Mouse (Mus musculus) limb, embryonic 14.5 days (tissue): ENCODE results near the gene Psg27. TPM values are rescaled to one million over a fixed set of nuclear protein-coding genes. Genes with fewer than 3 reads are reported as not detected.
"Not testable (repeated sequence)": the region's sequence is repeated elsewhere in the genome, so short reads cannot be mapped to it uniquely, and the experiment has no call there.

Experiments used
- ATAC-seq: fragments of 200-750 bp; cut with Nextera tagmentation; 2 replicates; pipeline ENCODE4 v1.8.0; 2017; ENCODE audit warnings: low read depth, moderate number of reproducible peaks, moderate TSS enrichment; ENCODE audit not compliant: low FRiP score
- DNase-seq: peaks from one replicate; pipeline ENCODE4 v3.0.0-alpha.2; 2015; ENCODE audit warnings: low spot score
- H3K27ac ChIP-seq: fragments of 300-500 bp; sonication (generic); replicated peaks from 2 replicates; pipeline ENCODE4 v1.5.1; 2014; ENCODE audit warnings: low read depth, mild to moderate bottlenecking, low read length, moderate library complexity, mixed read lengths
- H3K27me3 ChIP-seq: fragments of 300-500 bp; sonication (generic); 2 replicates; pipeline ENCODE4 v1.6.1; 2014; ENCODE audit warnings: low read length, mixed read lengths; ENCODE audit not compliant: control insufficient read depth, insufficient read depth
- H3K36me3 ChIP-seq: fragments of 300-500 bp; sonication (generic); 2 replicates; pipeline ENCODE4 v1.6.1; 2014; ENCODE audit warnings: mild to moderate bottlenecking, low read length, moderate library complexity, mixed read lengths; ENCODE audit not compliant: control insufficient read depth, insufficient read depth
- H3K4me1 ChIP-seq: fragments of 300-500 bp; sonication (generic); 2 replicates; pipeline ENCODE4 v1.6.1; 2014; ENCODE audit warnings: antibody characterized with exemption, low read length, mixed read lengths; ENCODE audit not compliant: control insufficient read depth, insufficient read depth
- H3K4me2 ChIP-seq: fragments of 300-500 bp; sonication (generic); replicated peaks from 2 replicates; pipeline ENCODE4 v1.6.1; 2014; ENCODE audit warnings: low read depth, mild to moderate bottlenecking, low read length, moderate library complexity; ENCODE audit not compliant: severe bottlenecking
- H3K4me3 ChIP-seq: fragments of 300-500 bp; sonication (generic); replicated peaks from 2 replicates; pipeline ENCODE4 v1.5.1; 2014; ENCODE audit warnings: low read length
- H3K9ac ChIP-seq: fragments of 300-500 bp; sonication (generic); 2 replicates; pipeline ENCODE4 v1.6.1; 2014; ENCODE audit warnings: mild to moderate bottlenecking, low read depth, low read length, moderate library complexity; ENCODE audit not compliant: severe bottlenecking
- H3K9me3 ChIP-seq: fragments of 300-500 bp; sonication (generic); 2 replicates; pipeline ENCODE4 v1.6.1; 2016; ENCODE audit warnings: low read length; ENCODE audit not compliant: control insufficient read depth
- POLR2A ChIP-seq: fragments of 200-500 bp; IDR thresholded peaks from 2 replicates; pipeline ENCODE4 v1.8.0; 2012; ENCODE audit warnings: inconsistent platforms, mild to moderate bottlenecking, moderate library complexity, borderline replicate concordance; ENCODE audit not compliant: insufficient read depth, insufficient read length; ENCODE audit errors: extremely low read depth
- WGBS: fragments of 180-500 bp; shearing (Covaris S2); extraction: QIAGEN DNeasy Blood & Tissue Kit; methylation state at CpG from one replicate; pipeline ENCODE4 v1.1.7; 2014; 5-methylcytosine and 5-hydroxymethylcytosine counted together
- polyA plus RNA-seq, 2 experiments: library from polyadenylated mRNA; depleted of rRNA in 1 of 2; stranded (reverse) in 1 of 2; unstranded in 1 of 2; fragments of >200 nt; fragmentation: Nextera tagmentation in 1 of 2; extraction: Ambion mirVana in 1 of 2; gene quantifications; 2 replicates each; pipeline versions ENCODE4 v1.2.1 to v1.2.3; 2012 to 2014

Gene Psg27
- polyA plus RNA-seq, 2 experiments, result 0.25 TPM; not detected in 1

DNA sequence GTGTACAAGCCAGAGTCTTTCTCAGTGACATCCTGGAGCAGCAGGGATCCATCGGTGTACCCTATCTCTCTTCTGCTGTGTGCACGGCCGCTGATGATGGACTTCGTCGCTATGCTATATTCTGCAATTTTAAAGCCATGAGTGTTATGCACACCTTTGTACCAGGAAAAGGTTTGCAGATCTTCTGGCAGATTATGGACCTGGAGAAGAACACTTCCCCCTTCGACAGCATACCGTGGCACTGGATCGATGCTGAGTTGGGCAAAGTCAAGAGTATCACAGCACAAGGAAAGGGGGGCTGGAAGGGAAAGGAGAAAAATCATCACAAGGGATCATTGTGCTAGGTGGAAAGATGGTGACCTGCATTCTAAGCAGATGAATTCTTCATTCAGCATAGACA, 42.4 kb downstream of the Psg27 start:
- DNase-seq, result no peak
- Histone ChIP-seq H3K27me3 (no peaks in the 10 kb centered on the region), H3K9me3 (no peaks in the 10 kb centered on the region), H3K4me3 (no peak overlapping the region), H3K9ac (no peak overlapping the region), H3K36me3 (no peaks in the 10 kb centered on the region), H3K4me2 (no peak overlapping the region), H3K4me1 (no peaks in the 10 kb centered on the region), H3K27ac (no peak overlapping the region)
- ATAC-seq, result no peak
- no peak for TF ChIP-seq POLR2A
- WGBS, result 95% methylated on average over 8 of the region's 8 CpGs

DNA sequence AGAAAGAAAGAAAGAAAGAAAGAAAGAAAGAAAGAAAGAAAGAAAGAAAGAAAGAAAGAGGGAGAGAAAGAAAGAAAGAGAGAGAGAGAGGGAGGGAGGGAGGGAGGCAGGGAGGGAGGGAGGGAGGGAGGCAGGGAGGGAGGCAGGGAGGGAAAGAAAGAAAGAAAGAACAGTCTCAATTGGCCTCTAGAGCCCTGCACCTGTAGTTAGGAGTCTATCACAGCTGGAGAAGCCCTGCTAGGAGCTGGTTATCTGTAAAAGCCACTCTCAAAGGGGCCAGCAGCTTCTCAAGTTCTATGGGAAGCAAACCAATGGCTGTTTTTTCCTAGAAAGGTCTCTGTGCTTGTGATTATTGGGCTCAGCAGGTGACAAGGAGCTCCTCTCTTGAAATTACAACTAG, 54.3 kb downstream of the Psg27 start:
- not testable (repeated sequence) for H3K9ac ChIP-seq, DNase-seq, H3K4me1 ChIP-seq, ATAC-seq, H3K9me3 ChIP-seq, H3K27ac ChIP-seq, H3K27me3 ChIP-seq, H3K36me3 ChIP-seq, H3K4me3 ChIP-seq, H3K4me2 ChIP-seq

DNA sequence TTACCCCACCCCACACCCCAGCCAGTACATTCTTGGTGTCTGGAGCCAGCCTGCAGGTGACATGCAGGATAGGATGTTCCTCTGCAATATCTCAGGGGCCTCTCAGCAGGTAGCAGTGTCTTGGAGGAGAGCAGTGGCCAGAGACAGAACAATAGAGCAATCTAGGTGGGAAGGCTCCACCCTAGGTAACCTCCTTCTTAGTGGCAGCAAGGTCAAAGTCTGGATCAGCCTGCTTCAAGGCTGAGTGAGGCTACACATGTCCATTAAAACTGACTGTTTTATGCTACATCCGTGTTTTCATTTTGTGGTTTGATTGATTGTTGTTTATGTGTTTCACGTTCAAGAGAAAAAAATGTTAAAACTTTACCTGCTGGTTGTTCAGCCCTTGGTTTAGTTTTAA, 54.7 kb downstream of the Psg27 start:
- not testable (repeated sequence) for H3K36me3 ChIP-seq, H3K4me1 ChIP-seq, H3K4me2 ChIP-seq, H3K27me3 ChIP-seq, H3K4me3 ChIP-seq, H3K9ac ChIP-seq, H3K27ac ChIP-seq, H3K9me3 ChIP-seq, ATAC-seq, DNase-seq
- 66% methylated on average over 2 of the region's 2 CpGs for WGBS

DNA sequence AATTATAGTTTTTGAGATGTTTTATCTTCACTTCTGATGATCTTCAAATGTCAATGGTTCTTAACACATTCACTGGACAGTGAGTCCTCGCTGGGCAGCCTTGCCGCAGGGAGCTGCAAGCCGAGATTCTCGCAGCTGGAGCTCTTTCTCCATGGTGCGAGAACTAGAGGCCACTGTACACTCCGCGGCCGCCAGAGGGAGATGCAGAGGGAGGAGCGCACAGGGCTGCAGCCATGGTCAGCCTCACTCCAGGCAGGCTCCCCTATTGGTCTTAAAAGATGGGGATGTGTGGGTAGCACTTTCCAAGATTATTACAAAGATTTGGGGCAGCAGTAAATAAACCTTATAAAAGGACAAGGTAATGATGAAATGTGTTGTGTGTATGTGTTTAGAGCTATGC, 55.6 kb downstream of the Psg27 start:
- Histone ChIP-seq H3K4me2 (no peak overlapping the region), H3K4me1 (no peaks in the 10 kb centered on the region), H3K27ac (no peak overlapping the region), H3K36me3 (no peaks in the 10 kb centered on the region), H3K9me3 (no peaks in the 10 kb centered on the region), H3K9ac (no peak overlapping the region), H3K27me3 (no peaks in the 10 kb centered on the region), H3K4me3 (no peak overlapping the region)
- 28% methylated on average over 9 of the region's 9 CpGs for WGBS
- TF ChIP-seq POLR2A, result no peak
- DNase-seq (no peak), ATAC-seq (no peak)

Other genes starting within 250 kb of the Psg27 start
- 0.45 and 0.54 TPM in 2 replicates for gene Psg18, start 212.3 kb downstream of the Psg27 start, polyA plus RNA-seq (2012; rRNA removed)
- not detected in 2 replicates for gene Psg18, start 212.3 kb downstream of the Psg27 start, polyA plus RNA-seq (2014; fragmentation: Nextera tagmentation; extraction: Ambion mirVana)
- gene Psg28, start 135.3 kb downstream of the Psg27 start, polyA plus RNA-seq (2012; rRNA removed), result 0.03 and 0.19 TPM in 2 replicates
- not detected in 2 replicates for gene Psg28, start 135.3 kb downstream of the Psg27 start, polyA plus RNA-seq (2014; fragmentation: Nextera tagmentation; extraction: Ambion mirVana)
- gene Psg26, start 83.1 kb downstream of the Psg27 start, polyA plus RNA-seq (2012; rRNA removed), result 0.03 TPM in 1 of 2 replicates, not detected in the other
- gene Psg26, start 83.1 kb downstream of the Psg27 start, polyA plus RNA-seq (2014; fragmentation: Nextera tagmentation; extraction: Ambion mirVana), result not detected in 2 replicates
- 0.09 TPM in 1 of 2 replicates, not detected in the other for gene Psg25, start 35.0 kb downstream of the Psg27 start, polyA plus RNA-seq (2012; rRNA removed)
- gene Psg25, start 35.0 kb downstream of the Psg27 start, polyA plus RNA-seq (2014; fragmentation: Nextera tagmentation; extraction: Ambion mirVana), result not detected in 2 replicates
- gene Psg23, start 49.2 kb upstream of the Psg27 start, polyA plus RNA-seq (2012; rRNA removed), result 0.16 and 0.18 TPM in 2 replicates
- gene Psg23, start 49.2 kb upstream of the Psg27 start, polyA plus RNA-seq (2014; fragmentation: Nextera tagmentation; extraction: Ambion mirVana), result not detected in 2 replicates
- 0.45 and 0.47 TPM in 2 replicates for gene Psg21, start 89.4 kb upstream of the Psg27 start, polyA plus RNA-seq (2012; rRNA removed)
- gene Psg21, start 89.4 kb upstream of the Psg27 start, polyA plus RNA-seq (2014; fragmentation: Nextera tagmentation; extraction: Ambion mirVana), result not detected in 2 replicates
- gene Psg20, start 118.9 kb upstream of the Psg27 start, polyA plus RNA-seq (2012; rRNA removed), result not detected in 2 replicates
- gene Psg20, start 118.9 kb upstream of the Psg27 start, polyA plus RNA-seq (2014; fragmentation: Nextera tagmentation; extraction: Ambion mirVana), result not detected in 2 replicates
- 0.04 and 0.14 TPM in 2 replicates for gene Psg22, start 150.8 kb upstream of the Psg27 start, polyA plus RNA-seq (2012; rRNA removed)
- not detected in 2 replicates for gene Psg22, start 150.8 kb upstream of the Psg27 start, polyA plus RNA-seq (2014; fragmentation: Nextera tagmentation; extraction: Ambion mirVana)
- gene Psg19, start 231.2 kb upstream of the Psg27 start, polyA plus RNA-seq (2012; rRNA removed), result 0.05 and 0.25 TPM in 2 replicates
- not detected in 2 replicates for gene Psg19, start 231.2 kb upstream of the Psg27 start, polyA plus RNA-seq (2014; fragmentation: Nextera tagmentation; extraction: Ambion mirVana)